Mouse (Mus musculus): Measurements from ENCODE around the gene Cep57l1. TPM values are rescaled to one million over a fixed set of nuclear protein-coding genes. Genes with fewer than 3 reads are reported as not detected.
"Not testable (repeated sequence)": the region's sequence is repeated elsewhere in the genome, so short reads cannot be mapped to it uniquely, and the experiment has no call there.

The Cep57l1 gene
- polyA plus RNA-seq, 1 experiment from 2014 or later: 24.1 TPM

DNA sequence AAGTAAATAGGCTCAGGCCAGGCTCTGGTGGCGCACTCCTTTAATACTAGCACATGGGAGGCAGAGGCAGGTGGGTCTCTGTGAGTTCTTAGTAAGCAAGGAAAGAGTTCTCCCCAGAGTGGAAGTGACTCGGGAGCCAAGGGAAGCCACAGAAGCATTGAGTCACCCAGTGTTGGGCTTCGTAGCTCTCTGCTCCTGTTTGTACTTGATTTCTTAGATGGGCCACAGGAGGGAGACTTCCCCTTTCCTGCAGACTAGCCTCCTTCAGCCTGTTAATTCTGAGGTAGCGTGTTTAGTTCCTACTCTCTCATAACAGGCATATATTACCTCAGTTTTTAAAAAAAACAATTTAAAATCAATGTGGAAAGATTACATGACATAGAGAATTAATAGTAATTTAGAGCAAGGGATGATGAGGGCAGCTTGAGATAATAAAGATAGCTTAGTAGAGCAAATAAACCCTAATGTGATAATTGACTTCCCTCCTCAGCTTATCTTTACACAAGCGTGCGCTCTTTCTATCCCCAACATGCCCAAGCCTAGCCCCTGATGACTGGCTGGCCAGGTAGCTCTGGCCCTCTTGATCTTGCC, 16.9 kb upstream of the Cep57l1 start:
- Histone ChIP-seq H3K9me3 (no peaks in the 10 kb centered on the region), H3K4me3 (no peak overlapping the region), H3K27me3 (no peaks in the 10 kb centered on the region), H3K4me1 (no peaks in the 10 kb centered on the region), H3K36me3 (no peaks in the 10 kb centered on the region), H3K27ac (no peak overlapping the region), H3K4me2 (replicated peaks) (no peak overlapping the region), H3K9ac (no peak overlapping the region)
- ATAC-seq (ENCODE audit: insufficient number of reproducible peaks, insufficient read depth, low FRiP score, low TSS enrichment): no peak
- WGBS: 83% methylated on average over 6 of the region's 6 CpGs

GRCm38 (mm10) chr10:41825996-41826395, 16.3 kb upstream of the Cep57l1 start:
- H3K27ac ChIP-seq: no peak overlapping the region
- H3K36me3 ChIP-seq: no peaks in the 10 kb centered on the region
- WGBS: 83% methylated on average over 4 of the region's 4 CpGs
- H3K27me3 ChIP-seq: no peaks in the 10 kb centered on the region
- no peak overlapping the region for H3K4me3 ChIP-seq
- H3K9ac ChIP-seq: no peak overlapping the region
- no peaks in the 10 kb centered on the region for H3K9me3 ChIP-seq
- ATAC-seq (ENCODE audit: insufficient number of reproducible peaks, insufficient read depth, low FRiP score, low TSS enrichment): no peak
- no peaks in the 10 kb centered on the region for H3K4me1 ChIP-seq
- no peak overlapping the region for H3K4me2 ChIP-seq (replicated peaks)

GRCm38 (mm10) chr10:41825041-41825440, 15.4 kb upstream of the Cep57l1 start:
- no peak overlapping the region for H3K4me3 ChIP-seq
- no peaks in the 10 kb centered on the region for H3K9me3 ChIP-seq
- H3K27me3 ChIP-seq: no peaks in the 10 kb centered on the region
- H3K4me1 ChIP-seq: no peaks in the 10 kb centered on the region
- H3K36me3 ChIP-seq: no peaks in the 10 kb centered on the region
- 84% methylated on average over 10 of the region's 10 CpGs for WGBS
- no peak overlapping the region for H3K9ac ChIP-seq
- H3K4me2 ChIP-seq (replicated peaks): no peak overlapping the region
- ATAC-seq (ENCODE audit: insufficient number of reproducible peaks, insufficient read depth, low FRiP score, low TSS enrichment): no peak
- no peak overlapping the region for H3K27ac ChIP-seq

GRCm38 (mm10) chr10:41823916-41824315, 14.2 kb upstream of the Cep57l1 start:
- no peak overlapping the region for H3K27ac ChIP-seq
- H3K36me3 ChIP-seq: no peaks in the 10 kb centered on the region
- H3K4me3 ChIP-seq: no peak overlapping the region
- no peaks in the 10 kb centered on the region for H3K4me1 ChIP-seq
- H3K9me3 ChIP-seq: no peaks in the 10 kb centered on the region
- H3K27me3 ChIP-seq: no peaks in the 10 kb centered on the region
- 77% methylated on average over 4 of the region's 4 CpGs for WGBS
- H3K9ac ChIP-seq: no peak overlapping the region
- no peak overlapping the region for H3K4me2 ChIP-seq (replicated peaks)
- ATAC-seq (ENCODE audit: insufficient number of reproducible peaks, insufficient read depth, low FRiP score, low TSS enrichment): no peak

- 83% methylated on average over 4 of the region's 4 CpGs for WGBS
- H3K4me1 ChIP-seq; H3K27me3 ChIP-seq; H3K27ac ChIP-seq; H3K9ac ChIP-seq; H3K36me3 ChIP-seq; H3K9me3 ChIP-seq; H3K4me3 ChIP-seq; H3K4me2 ChIP-seq (replicated peaks); ATAC-seq (ENCODE audit: insufficient number of reproducible peaks, insufficient read depth, low FRiP score, low TSS enrichment): not testable (repeated sequence)
These were observed 13.6 kb upstream of the Cep57l1 start for GRCm38 (mm10) chr10:41823282-41823675.

- no peak for ATAC-seq (ENCODE audit: insufficient number of reproducible peaks, insufficient read depth, low FRiP score, low TSS enrichment)
- no peak overlapping the region for H3K27ac ChIP-seq
- H3K27me3 ChIP-seq: no peaks in the 10 kb centered on the region
- no peaks in the 10 kb centered on the region for H3K9me3 ChIP-seq
- no peak overlapping the region for H3K4me3 ChIP-seq
- 83% methylated on average over 5 of the region's 5 CpGs for WGBS
- H3K36me3 ChIP-seq: no peaks in the 10 kb centered on the region
- no peak overlapping the region for H3K4me2 ChIP-seq (replicated peaks)
- no peak overlapping the region for H3K9ac ChIP-seq
- H3K4me1 ChIP-seq: no peaks in the 10 kb centered on the region
These were observed 13.1 kb upstream of the Cep57l1 start for GRCm38 (mm10) chr10:41822573-41823281.

DNA sequence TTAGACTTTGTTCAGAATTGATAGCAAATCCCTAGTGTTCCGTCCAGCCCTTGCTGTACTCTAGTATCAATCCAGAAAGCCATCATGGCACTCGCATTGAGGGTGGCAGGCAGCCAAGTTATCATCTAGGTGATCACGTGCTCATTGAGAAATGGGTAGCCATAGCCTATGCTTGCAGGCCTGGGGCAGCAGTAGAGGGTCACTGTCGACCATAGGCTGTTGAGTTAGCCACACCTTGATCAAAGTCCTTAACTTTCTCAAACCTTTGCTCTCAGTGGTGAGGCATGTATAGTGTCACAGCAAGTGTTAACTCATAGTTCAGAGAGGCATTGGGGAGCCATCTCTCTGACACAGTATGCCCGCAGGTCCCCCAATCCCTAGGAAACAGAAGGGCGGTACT, 11.5 kb upstream of the Cep57l1 start:
- Histone ChIP-seq H3K36me3 (no peaks in the 10 kb centered on the region), H3K4me3 (no peak overlapping the region), H3K9me3 (no peaks in the 10 kb centered on the region), H3K4me2 (replicated peaks) (no peak overlapping the region), H3K9ac (no peak overlapping the region), H3K27ac (no peak overlapping the region), H3K27me3 (no peaks in the 10 kb centered on the region), H3K4me1 (no peaks in the 10 kb centered on the region)
- ATAC-seq (ENCODE audit: insufficient number of reproducible peaks, insufficient read depth, low FRiP score, low TSS enrichment): no peak
- WGBS: 92% methylated on average over 6 of the region's 6 CpGs

- H3K4me3 ChIP-seq: no peak overlapping the region
- no peaks in the 10 kb centered on the region for H3K9me3 ChIP-seq
- no peaks in the 10 kb centered on the region for H3K27me3 ChIP-seq
- 96% methylated on average over 5 of the region's 5 CpGs for WGBS
- no peak overlapping the region for H3K27ac ChIP-seq
- no peak overlapping the region for H3K9ac ChIP-seq
- no peak for ATAC-seq (ENCODE audit: insufficient number of reproducible peaks, insufficient read depth, low FRiP score, low TSS enrichment)
- H3K36me3 ChIP-seq: no peaks in the 10 kb centered on the region
- no peak overlapping the region for H3K4me2 ChIP-seq (replicated peaks)
- no peaks in the 10 kb centered on the region for H3K4me1 ChIP-seq
These were observed 10.7 kb upstream of the Cep57l1 start for GRCm38 (mm10) chr10:41820401-41820800.

DNA sequence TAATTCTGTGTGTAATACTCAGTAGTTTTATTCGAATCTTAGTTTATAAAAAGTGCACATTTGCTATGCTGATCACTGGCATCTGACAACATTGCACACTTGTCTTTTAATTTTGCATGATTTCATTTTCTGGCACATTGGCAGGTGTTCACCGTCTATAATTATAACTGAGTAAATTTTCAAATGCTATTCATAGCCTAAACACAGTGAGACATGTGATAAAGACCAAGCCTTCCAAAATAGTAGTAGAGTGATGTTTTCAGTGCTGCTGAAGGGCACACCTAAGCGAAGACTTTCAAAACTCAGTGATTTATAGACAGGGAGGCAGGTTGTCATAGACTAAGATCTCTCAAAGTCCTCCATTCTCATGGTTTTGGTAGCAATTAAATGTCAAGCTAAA, 9.6 kb upstream of the Cep57l1 start:
- Histone ChIP-seq H3K4me2 (replicated peaks) (no peak overlapping the region), H3K27me3 (no peaks in the 10 kb centered on the region), H3K4me1 (no peaks in the 10 kb centered on the region), H3K9me3 (no peaks in the 10 kb centered on the region), H3K4me3 (no peak overlapping the region), H3K27ac (no peak overlapping the region), H3K9ac (no peak overlapping the region), H3K36me3 (no peaks in the 10 kb centered on the region)
- WGBS: 90% methylated on average over 3 of the region's 3 CpGs
- no peak for ATAC-seq (ENCODE audit: insufficient number of reproducible peaks, insufficient read depth, low FRiP score, low TSS enrichment)

- ATAC-seq (ENCODE audit: insufficient number of reproducible peaks, insufficient read depth, low FRiP score, low TSS enrichment); H3K27me3 ChIP-seq; H3K36me3 ChIP-seq; H3K4me3 ChIP-seq; H3K4me1 ChIP-seq; H3K9me3 ChIP-seq; H3K4me2 ChIP-seq (replicated peaks); H3K9ac ChIP-seq; H3K27ac ChIP-seq: not testable (repeated sequence)
- WGBS: 92% methylated on average over 6 of the region's 6 CpGs
These were observed 9.0 kb upstream of the Cep57l1 start for GRCm38 (mm10) chr10:41818733-41819070.

- Histone ChIP-seq H3K27me3 (no peaks in the 10 kb centered on the region), H3K9me3 (no peaks in the 10 kb centered on the region), H3K36me3 (no peaks in the 10 kb centered on the region), H3K4me3 (no peak overlapping the region), H3K4me2 (replicated peaks) (no peak overlapping the region), H3K9ac (no peak overlapping the region), H3K4me1 (peaks cover 7% of the 10 kb centered on the region), H3K27ac (no peak overlapping the region)
- 86% methylated on average over 8 of the region's 8 CpGs for WGBS
- no peak for ATAC-seq (ENCODE audit: insufficient number of reproducible peaks, insufficient read depth, low FRiP score, low TSS enrichment)
These were observed 8.5 kb upstream of the Cep57l1 start for GRCm38 (mm10) chr10:41818036-41818732.

- no peak for ATAC-seq (ENCODE audit: insufficient number of reproducible peaks, insufficient read depth, low FRiP score, low TSS enrichment)
- Histone ChIP-seq H3K4me1 (peaks cover 22% of the 10 kb centered on the region), H3K9me3 (no peaks in the 10 kb centered on the region), H3K4me3 (no peak overlapping the region), H3K27me3 (no peaks in the 10 kb centered on the region), H3K27ac (no peak overlapping the region), H3K36me3 (no peaks in the 10 kb centered on the region), H3K9ac (no peak overlapping the region), H3K4me2 (replicated peaks) (no peak overlapping the region)
- 82% methylated on average over 5 of the region's 5 CpGs for WGBS
These were observed 6.8 kb upstream of the Cep57l1 start for GRCm38 (mm10) chr10:41816516-41816915.
